Mouse (Mus musculus) limb, embryonic 11.5 days (tissue): ENCODE measurements around the gene Abt1. TPM values are rescaled to one million over a fixed set of nuclear protein-coding genes. Genes with fewer than 3 reads are reported as not detected.

Source experiments
- ATAC-seq: fragments of 200-750 bp; cut with Nextera tagmentation; 2 replicates; pipeline ENCODE4 v1.8.0; 2017; ENCODE audit warnings: low read depth; ENCODE audit not compliant: insufficient number of reproducible peaks, low FRiP score, low TSS enrichment
- DNase-seq: peaks from one replicate; pipeline ENCODE4 v3.0.0-alpha.2; 2015; ENCODE audit warnings: low spot score
- H3K27ac ChIP-seq: fragments of 300-500 bp; sonication (generic); replicated peaks from 2 replicates; pipeline ENCODE4 v1.5.1; 2014; ENCODE audit warnings: low read depth, mild to moderate bottlenecking, low read length
- H3K27me3 ChIP-seq: fragments of 300-500 bp; sonication (generic); 2 replicates; pipeline ENCODE4 v1.6.1; 2014; ENCODE audit warnings: mild to moderate bottlenecking, low read length, mixed read lengths; ENCODE audit not compliant: control insufficient read depth, insufficient read depth
- H3K36me3 ChIP-seq: fragments of 300-500 bp; sonication (generic); 2 replicates; pipeline ENCODE4 v1.6.1; 2014; ENCODE audit warnings: mild to moderate bottlenecking, low read length, moderate library complexity, mixed read lengths; ENCODE audit not compliant: control insufficient read depth, insufficient read depth
- H3K4me1 ChIP-seq: fragments of 300-500 bp; sonication (generic); 2 replicates; pipeline ENCODE4 v1.6.1; 2014; ENCODE audit warnings: low read length, mixed read lengths; ENCODE audit not compliant: control insufficient read depth, insufficient read depth
- H3K4me2 ChIP-seq: fragments of 300-500 bp; sonication (generic); 2 replicates; pipeline ENCODE4 v1.6.1; 2014; ENCODE audit warnings: low read depth, mild to moderate bottlenecking, moderate library complexity; ENCODE audit not compliant: severe bottlenecking
- H3K4me3 ChIP-seq: fragments of 300-500 bp; sonication (generic); 2 replicates; pipeline ENCODE4 v1.5.1; 2014; ENCODE audit warnings: low read depth, low read length
- H3K9ac ChIP-seq: fragments of 300-500 bp; sonication (generic); 2 replicates; pipeline ENCODE4 v1.6.1; 2014; ENCODE audit warnings: mild to moderate bottlenecking, low read length
- H3K9me3 ChIP-seq: fragments of 300-500 bp; sonication (generic); 2 replicates; pipeline ENCODE4 v1.6.1; 2016; ENCODE audit warnings: low read length; ENCODE audit not compliant: control insufficient read depth
- WGBS: fragments of 180-500 bp; shearing (Covaris S2); extraction: QIAGEN DNeasy Blood & Tissue Kit; methylation state at CpG from one replicate; pipeline ENCODE4 v1.1.7; 2014; 5-methylcytosine and 5-hydroxymethylcytosine counted together
- polyA plus RNA-seq: library from polyadenylated mRNA; unstranded; fragments of >200 nt; fragmentation: Nextera tagmentation; extraction: Ambion mirVana; gene quantifications from 2 replicates; pipeline ENCODE4 v1.2.1, GENCODE M21; 2014

The Abt1 gene
- polyA plus RNA-seq, 1 experiment from 2014 or later = 17.4 TPM

DNA sequence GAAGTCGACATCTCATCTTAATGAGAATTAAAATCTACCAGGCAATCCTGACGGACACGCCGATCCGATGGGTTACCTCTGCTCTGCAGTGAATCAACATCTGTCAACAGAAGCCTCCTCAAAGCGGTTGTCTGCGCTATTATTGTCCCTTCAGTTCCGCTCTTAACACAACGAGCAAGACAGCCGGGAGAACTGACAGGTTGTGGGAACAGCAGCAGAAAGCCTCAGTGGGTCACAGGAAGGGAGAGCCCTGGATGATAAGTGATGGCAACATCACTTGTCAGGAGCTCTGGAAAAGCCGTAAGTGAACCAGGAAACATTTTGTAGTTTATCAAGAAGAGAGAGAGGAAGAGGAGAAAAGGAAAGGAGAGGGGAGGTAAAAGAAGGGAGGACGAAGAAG is 12.0 kb upstream of the Abt1 start:
- no peaks in the 10 kb centered on the region for H3K4me1 ChIP-seq
- under 1% methylated on average over 12 of the region's 12 CpGs for WGBS
- ATAC-seq (no peak), DNase-seq (no peak)
- H3K4me2 ChIP-seq = peak overlapping the region; percentile 39
- H3K27me3 ChIP-seq = no peaks in the 10 kb centered on the region
- no peaks in the 10 kb centered on the region for H3K36me3 ChIP-seq
- H3K27ac ChIP-seq = no peak overlapping the region
- H3K9me3 ChIP-seq = no peaks in the 10 kb centered on the region
- H3K4me3 ChIP-seq = peak overlapping the region; percentile 25
- H3K9ac ChIP-seq = no peak overlapping the region

- no peaks in the 10 kb centered on the region for H3K9me3 ChIP-seq
- 15% methylated on average over 4 of the region's 4 CpGs for WGBS
- peak overlapping the region; percentile 39 for H3K4me2 ChIP-seq
- H3K36me3 ChIP-seq = no peaks in the 10 kb centered on the region
- no peak for DNase-seq
- peak overlapping the region; percentile 25 for H3K4me3 ChIP-seq
- H3K4me1 ChIP-seq = no peaks in the 10 kb centered on the region
- no peak for ATAC-seq
- no peak overlapping the region for H3K9ac ChIP-seq
- no peaks in the 10 kb centered on the region for H3K27me3 ChIP-seq
- H3K27ac ChIP-seq = no peak overlapping the region
These were observed 11.6 kb upstream of the Abt1 start for GRCm38 (mm10) chr13:23435241-23435640.

GRCm38 (mm10) chr13:23434426-23434825 is 10.8 kb upstream of the Abt1 start:
- Histone ChIP-seq H3K4me2 (peak overlapping the region; percentile 30; the same call in 1 of the 2 replicates), H3K4me3 (no peak overlapping the region), H3K4me1 (no peaks in the 10 kb centered on the region), H3K27me3 (no peaks in the 10 kb centered on the region), H3K27ac (no peak overlapping the region), H3K9ac (no peak overlapping the region), H3K9me3 (no peaks in the 10 kb centered on the region), H3K36me3 (no peaks in the 10 kb centered on the region)
- no peak for DNase-seq
- WGBS = 6% methylated on average over 7 of the region's 7 CpGs
- no peak for ATAC-seq

DNA sequence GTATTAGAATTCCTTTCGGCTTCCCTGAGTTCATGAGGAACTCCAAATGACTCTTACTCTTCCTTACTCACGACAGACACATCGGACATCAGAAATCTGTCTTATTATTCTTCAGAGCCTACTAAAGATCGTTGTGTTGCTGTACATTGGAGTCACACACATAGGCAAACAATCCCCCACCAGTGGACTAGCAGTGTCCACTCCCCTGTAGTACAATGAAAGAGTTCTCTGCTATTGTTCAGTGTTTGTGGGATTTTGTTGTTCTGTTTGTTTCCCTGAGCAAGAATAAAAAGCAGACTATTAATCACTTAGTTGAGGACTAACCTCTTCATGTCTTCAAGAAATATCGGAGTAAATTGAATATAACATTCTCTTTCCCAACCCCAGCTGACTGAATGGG is 10.1 kb upstream of the Abt1 start:
- no peak overlapping the region; the same call in 1 of the 2 replicates for H3K4me3 ChIP-seq
- no peaks in the 10 kb centered on the region for H3K36me3 ChIP-seq
- H3K27ac ChIP-seq = no peak overlapping the region
- H3K9me3 ChIP-seq = no peaks in the 10 kb centered on the region
- no peak overlapping the region for H3K9ac ChIP-seq
- DNase-seq (no peak), ATAC-seq (no peak)
- H3K27me3 ChIP-seq = no peaks in the 10 kb centered on the region
- H3K4me1 ChIP-seq = 0 out of 2 replicates have a peak, but pooled peaks cover 2% of the 10 kb centered on the region
- 64% methylated on average over 5 of the region's 5 CpGs for WGBS
- no peak overlapping the region for H3K4me2 ChIP-seq

- Histone ChIP-seq H3K27ac (0 out of 2 replicates have a peak overlapping the region, but pooled peaks have one; percentile 36), H3K9ac (no peak overlapping the region), H3K4me1 (0 out of 2 replicates have a peak, but pooled peaks cover 2% of the 10 kb centered on the region), H3K27me3 (no peaks in the 10 kb centered on the region), H3K4me2 (peak overlapping the region; percentile 39), H3K4me3 (peak overlapping the region; percentile 50), H3K9me3 (no peaks in the 10 kb centered on the region), H3K36me3 (no peaks in the 10 kb centered on the region)
- DNase-seq = no peak
- WGBS = 12% methylated on average over 5 of the region's 5 CpGs
- ATAC-seq = no peak
These were observed 9.5 kb upstream of the Abt1 start for GRCm38 (mm10) chr13:23433206-23433605.

DNA sequence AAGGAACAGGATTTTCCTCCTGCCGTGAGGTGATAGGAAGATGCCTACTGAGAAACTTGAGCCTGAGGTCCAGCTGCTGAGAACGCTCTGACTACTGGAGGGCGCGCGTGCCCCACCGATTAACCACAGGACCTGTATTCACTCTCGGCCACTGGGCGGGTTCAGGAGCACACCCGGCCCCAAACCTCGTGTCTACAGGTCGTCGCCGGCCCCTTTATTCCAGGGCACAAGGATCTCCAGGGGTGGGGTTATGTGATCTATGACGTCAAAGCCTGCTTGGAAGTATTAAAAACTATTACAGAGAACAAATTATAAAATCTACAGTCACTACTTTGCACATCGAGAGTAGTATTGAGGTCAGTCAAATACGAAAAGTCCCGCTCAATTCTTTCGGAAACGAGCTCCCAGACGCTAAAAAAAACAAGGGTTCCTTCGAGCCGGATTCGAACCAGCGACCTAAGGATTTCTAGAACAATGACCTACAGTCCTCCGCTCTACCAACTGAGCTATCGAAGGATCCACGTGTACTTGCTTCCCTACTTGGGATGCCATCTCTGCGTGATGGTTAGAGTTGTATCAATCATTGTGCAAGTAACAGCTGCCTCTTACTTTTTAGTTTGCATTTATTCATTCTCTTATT is 9.0 kb upstream of the Abt1 start:
- Histone ChIP-seq H3K36me3 (no peaks in the 10 kb centered on the region), H3K9ac (peak overlapping the region; percentile 41; the same call in 1 of the 2 replicates), H3K27ac (peak overlapping the region; percentile 42; the same call in 1 of the 2 replicates), H3K4me2 (peak overlapping the region; percentile 39), H3K9me3 (no peaks in the 10 kb centered on the region), H3K4me3 (peak overlapping the region; percentile 50), H3K4me1 (0 out of 2 replicates have a peak, but pooled peaks cover 2% of the 10 kb centered on the region), H3K27me3 (no peaks in the 10 kb centered on the region)
- under 1% methylated on average over 28 of the region's 28 CpGs for WGBS
- DNase-seq = peak; percentile 99
- ATAC-seq = peak; percentile 89

- Histone ChIP-seq H3K4me2 (peak overlapping the region; percentile 39), H3K9me3 (no peaks in the 10 kb centered on the region), H3K36me3 (no peaks in the 10 kb centered on the region), H3K27me3 (no peaks in the 10 kb centered on the region), H3K4me1 (0 out of 2 replicates have a peak, but pooled peaks cover 2% of the 10 kb centered on the region), H3K27ac (peak overlapping the region; percentile 91), H3K9ac (peak overlapping the region; percentile 81), H3K4me3 (peak overlapping the region; percentile 50)
- WGBS = under 1% methylated on average over 15 of the region's 15 CpGs
- peak; percentile 92 for DNase-seq
- ATAC-seq = peak; percentile 71
These were observed 7.7 kb upstream of the Abt1 start for GRCm38 (mm10) chr13:23431351-23431771.

DNA sequence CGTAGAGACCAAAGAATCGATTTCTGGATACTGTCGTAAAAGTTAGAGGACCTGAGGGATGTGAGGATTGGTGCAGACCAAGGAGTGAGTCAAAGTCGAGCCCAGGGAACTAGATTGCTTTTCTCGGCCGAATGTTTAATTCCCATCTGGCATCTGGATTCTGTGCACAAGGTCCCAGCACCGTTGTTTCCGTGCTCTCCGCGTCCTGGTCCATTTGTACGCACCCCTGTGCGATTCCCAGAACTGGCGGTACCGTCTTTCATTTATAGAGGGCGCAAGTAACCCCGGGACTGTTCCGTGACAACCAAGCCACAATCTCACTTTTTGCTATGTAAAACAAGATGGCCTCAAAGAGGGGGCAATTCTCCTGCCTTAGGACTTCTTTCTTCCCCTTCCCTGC is 7.1 kb upstream of the Abt1 start:
- Histone ChIP-seq H3K4me1 (0 out of 2 replicates have a peak, but pooled peaks cover 2% of the 10 kb centered on the region), H3K27ac (peak overlapping the region; percentile 91), H3K4me2 (peak overlapping the region; percentile 39), H3K36me3 (no peaks in the 10 kb centered on the region), H3K27me3 (no peaks in the 10 kb centered on the region), H3K9ac (peak overlapping the region; percentile 81), H3K9me3 (no peaks in the 10 kb centered on the region), H3K4me3 (peak overlapping the region; percentile 50)
- DNase-seq = peak; percentile 81
- WGBS = under 1% methylated on average over 17 of the region's 17 CpGs
- ATAC-seq = peak; percentile 55
